Mouse (Mus musculus) E14TG2a.4 (cell line): Measurements from ENCODE around the gene Gm20388.

ENCODE experiments used
- H3K27me3 ChIP-seq: 2 replicates; pipeline ENCODE4 v1.6.1; 2014; ENCODE audit warnings: low read length, control low read depth; ENCODE audit not compliant: insufficient read depth
- H3K36me3 ChIP-seq: 2 replicates; pipeline ENCODE4 v1.6.1; 2014; ENCODE audit warnings: low read length, control low read depth; ENCODE audit not compliant: insufficient read depth
- H3K4me1 ChIP-seq: replicated peaks from 2 replicates; pipeline ENCODE4 v1.6.1; 2014; ENCODE audit warnings: low read depth, low read length, control low read depth
- H3K4me3 ChIP-seq: replicated peaks from 2 replicates; pipeline ENCODE4 v1.5.1; 2014; ENCODE audit warnings: mild to moderate bottlenecking, low read length
- H3K9me3 ChIP-seq: 2 replicates; pipeline ENCODE4 v1.6.1; 2014; ENCODE audit warnings: low read length, control low read depth
- CTCF ChIP-seq: conservative IDR thresholded peaks from 2 replicates; pipeline ENCODE4 v1.5.1; 2014; ENCODE audit warnings: low read length
- NANOG ChIP-seq: IDR thresholded peaks from 2 replicates; pipeline ENCODE4 v1.6.1; 2014; ENCODE audit warnings: borderline replicate concordance, low read length, mixed read lengths
- POU5F1 ChIP-seq: IDR thresholded peaks from 2 replicates; pipeline ENCODE4 v1.6.1; 2014; ENCODE audit warnings: low read length, borderline replicate concordance

Gm20388 gene

DNA sequence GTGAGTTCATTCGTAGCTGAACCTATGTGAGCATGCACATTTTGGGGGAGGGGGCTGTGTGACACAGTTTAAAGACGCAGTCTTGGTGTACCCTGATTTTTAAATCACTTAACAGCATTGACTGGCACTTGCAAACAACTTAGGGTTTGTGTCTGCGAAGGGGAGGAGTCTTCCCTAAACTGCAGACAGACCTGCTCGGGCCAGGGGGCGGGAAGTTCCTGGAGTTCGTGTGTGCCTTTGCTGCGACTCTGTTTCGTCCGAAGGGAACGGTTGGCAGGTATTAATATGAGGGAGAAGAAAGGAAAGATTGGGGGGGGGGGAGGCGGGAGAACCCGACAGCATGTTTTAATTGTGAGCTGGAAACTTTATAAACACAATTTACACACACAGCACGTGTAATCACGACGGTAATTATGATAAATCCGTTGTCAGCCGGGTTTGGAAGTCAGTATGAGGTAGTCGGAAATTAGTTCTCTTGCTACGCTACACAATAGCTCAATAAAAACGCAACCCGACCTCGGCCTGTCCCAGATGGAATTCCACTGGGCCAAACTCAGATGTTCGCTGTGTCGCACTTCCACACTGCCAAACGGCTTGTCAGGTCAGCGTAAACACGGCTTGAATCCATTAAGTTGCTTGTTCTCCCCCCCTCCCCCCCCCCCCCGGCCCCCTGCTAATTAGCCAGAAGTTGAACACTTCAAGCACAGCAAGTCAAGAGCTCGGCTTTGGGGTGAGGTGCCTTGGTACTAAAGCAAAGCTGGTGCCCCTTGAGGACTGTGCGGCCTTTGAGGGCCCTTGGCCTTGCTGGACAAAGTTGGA lies 1264.3 kb downstream of the Gm20388 start:
- Histone ChIP-seq H3K4me1 (peaks cover 32% of the 10 kb centered on the region), H3K36me3 (no peaks in the 10 kb centered on the region), H3K9me3 (no peaks in the 10 kb centered on the region), H3K27me3 (peaks cover 40% of the 10 kb centered on the region), H3K4me3 (no peak overlapping the region)
- TF ChIP-seq NANOG, result no peak
- no peak for TF ChIP-seq CTCF
- no peak for TF ChIP-seq POU5F1

DNA sequence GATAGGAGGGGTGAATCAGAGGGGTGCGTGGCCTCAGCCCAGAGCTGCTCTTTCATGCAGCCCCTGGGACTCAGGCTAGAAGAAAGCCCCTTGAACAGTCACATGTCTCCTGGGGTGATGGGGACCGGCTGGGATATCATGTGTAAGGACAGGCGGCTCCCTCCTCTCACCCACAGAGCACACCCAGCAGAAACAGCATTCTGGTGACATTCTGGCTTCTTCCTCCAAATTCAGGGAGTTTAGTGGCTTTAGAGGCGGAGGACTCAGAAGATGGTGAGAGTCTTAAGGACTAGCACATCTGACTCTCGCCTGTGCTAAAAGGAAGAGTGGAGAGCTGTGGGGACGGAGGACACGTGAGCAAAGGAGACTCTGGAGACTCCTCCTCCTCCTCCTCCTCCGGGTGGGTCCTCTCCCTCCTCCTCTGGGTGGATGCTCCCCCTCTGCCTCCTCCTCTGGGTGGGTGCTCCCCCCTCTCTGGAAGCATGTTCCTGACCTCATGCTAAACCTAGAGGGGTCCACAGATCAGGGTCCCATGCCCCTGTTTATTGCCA lies 1265.0 kb downstream of the Gm20388 start:
- Histone ChIP-seq H3K27me3 (peaks cover 34% of the 10 kb centered on the region), H3K4me3 (no peak overlapping the region), H3K36me3 (no peaks in the 10 kb centered on the region), H3K4me1 (peaks cover 27% of the 10 kb centered on the region), H3K9me3 (no peaks in the 10 kb centered on the region)
- TF ChIP-seq NANOG (no peak), CTCF (no peak), POU5F1 (no peak)

DNA sequence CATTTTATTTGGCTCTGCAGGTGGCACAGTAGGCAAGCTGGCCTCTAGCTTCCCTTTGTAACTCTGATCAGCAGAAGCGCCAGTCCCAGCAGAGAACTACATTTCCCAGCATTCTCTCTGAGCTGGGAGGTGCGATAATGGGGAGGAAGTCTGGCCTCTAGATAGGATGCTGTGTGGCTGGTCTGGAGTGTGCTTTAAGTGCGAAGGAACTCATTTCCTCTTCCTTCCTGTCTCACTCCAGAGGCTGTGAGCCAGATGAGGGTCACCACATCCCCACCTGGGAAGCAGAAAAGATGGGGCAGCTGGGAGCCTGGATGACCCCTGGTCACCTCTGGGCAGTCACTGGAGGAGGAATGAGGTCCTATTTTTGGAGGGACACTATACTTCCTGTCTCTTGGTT lies 1265.7 kb downstream of the Gm20388 start:
- H3K36me3 ChIP-seq, result no peaks in the 10 kb centered on the region
- H3K4me3 ChIP-seq, result no peak overlapping the region
- H3K27me3 ChIP-seq, result peaks cover 27% of the 10 kb centered on the region
- H3K4me1 ChIP-seq, result peaks cover 23% of the 10 kb centered on the region
- TF ChIP-seq NANOG, result no peak
- no peak for TF ChIP-seq POU5F1
- TF ChIP-seq CTCF, result no peak
- no peaks in the 10 kb centered on the region for H3K9me3 ChIP-seq

DNA sequence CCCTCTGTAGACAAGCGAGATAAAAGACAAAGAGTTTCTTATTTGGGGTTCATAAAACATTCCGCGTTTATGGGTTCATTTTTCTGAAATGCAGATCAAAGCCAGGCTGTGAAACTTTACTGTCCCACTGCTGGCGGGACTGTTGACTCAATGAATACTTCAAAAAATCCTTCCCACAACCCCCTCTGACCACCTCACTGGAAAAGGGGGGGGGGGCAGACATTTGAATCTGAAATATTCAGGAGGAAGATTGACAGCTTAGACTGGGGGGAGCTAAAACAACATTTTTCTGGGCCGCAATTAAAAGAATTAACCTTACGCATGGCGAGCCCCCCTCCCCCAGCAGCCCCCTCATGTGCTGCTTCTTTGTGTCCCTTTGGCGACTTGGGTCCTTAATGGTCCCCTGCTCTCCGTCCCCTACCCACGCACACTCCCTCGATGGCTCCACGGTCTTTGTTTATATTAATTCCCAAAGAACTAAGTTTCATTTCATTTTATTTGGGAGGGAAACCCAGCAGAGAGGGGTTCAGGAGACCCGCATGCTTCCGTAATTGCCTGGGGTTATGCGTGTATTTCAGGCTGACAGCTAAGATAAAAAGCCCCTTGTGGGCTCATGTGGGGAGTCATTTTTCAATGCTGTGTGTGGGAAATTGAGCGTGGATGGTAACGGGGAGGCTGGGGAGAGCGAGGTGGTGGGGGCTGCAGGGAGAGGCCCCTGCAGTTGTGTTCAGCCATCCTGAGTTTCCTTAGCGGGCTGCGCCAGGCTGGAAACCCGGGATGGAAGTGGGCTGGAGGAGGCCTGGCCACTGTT lies 1270.0 kb downstream of the Gm20388 start:
- peaks cover 17% of the 10 kb centered on the region for H3K27me3 ChIP-seq
- TF ChIP-seq POU5F1 (no peak), NANOG (no peak), CTCF (no peak)

DNA sequence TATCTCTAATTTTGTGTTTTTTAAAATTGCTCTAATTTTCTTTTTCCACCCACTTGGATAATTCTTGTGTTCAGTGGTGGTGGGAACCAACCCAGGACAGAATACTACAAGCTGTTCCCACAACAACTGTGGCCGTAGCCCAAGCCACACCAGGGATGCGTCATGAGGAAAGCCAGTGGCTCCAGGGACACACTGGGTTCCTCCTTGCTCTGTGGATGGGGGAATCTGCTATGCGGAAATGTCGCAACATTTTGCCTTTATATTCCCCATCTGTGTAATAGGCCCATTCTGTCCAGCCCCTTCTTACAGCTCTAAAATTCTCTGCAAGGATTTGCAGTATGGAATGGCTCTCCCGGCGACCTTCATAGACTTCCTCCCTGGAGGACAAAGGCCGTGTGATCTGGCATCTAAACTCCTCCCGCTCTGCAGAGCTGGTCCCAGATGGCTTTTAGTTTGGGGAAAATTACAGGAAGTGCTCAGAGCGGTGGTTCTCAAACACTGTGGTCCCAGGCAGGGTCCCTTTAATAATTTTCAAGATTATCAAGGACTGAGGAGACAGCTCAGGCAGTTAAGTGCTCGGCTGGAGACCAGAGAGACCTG lies 1270.7 kb downstream of the Gm20388 start:
- no peak for TF ChIP-seq CTCF
- TF ChIP-seq POU5F1, result no peak
- TF ChIP-seq NANOG, result no peak
- peaks cover 16% of the 10 kb centered on the region for H3K27me3 ChIP-seq
- peaks cover 6% of the 10 kb centered on the region; the same call in 1 of the 2 replicates for H3K4me1 ChIP-seq
- H3K36me3 ChIP-seq, result no peaks in the 10 kb centered on the region
- H3K4me3 ChIP-seq, result no peak overlapping the region
- H3K9me3 ChIP-seq, result peaks cover under 1% of the 10 kb centered on the region; the same call in 1 of the 2 replicates

More for the DNA sequence above, 1270.0 kb downstream of the Gm20388 start:
- no peak overlapping the region for H3K4me3 ChIP-seq
- H3K4me1 ChIP-seq, result peaks cover 6% of the 10 kb centered on the region; the same call in 1 of the 2 replicates
- no peaks in the 10 kb centered on the region for H3K36me3 ChIP-seq
- no peaks in the 10 kb centered on the region for H3K9me3 ChIP-seq

DNA sequence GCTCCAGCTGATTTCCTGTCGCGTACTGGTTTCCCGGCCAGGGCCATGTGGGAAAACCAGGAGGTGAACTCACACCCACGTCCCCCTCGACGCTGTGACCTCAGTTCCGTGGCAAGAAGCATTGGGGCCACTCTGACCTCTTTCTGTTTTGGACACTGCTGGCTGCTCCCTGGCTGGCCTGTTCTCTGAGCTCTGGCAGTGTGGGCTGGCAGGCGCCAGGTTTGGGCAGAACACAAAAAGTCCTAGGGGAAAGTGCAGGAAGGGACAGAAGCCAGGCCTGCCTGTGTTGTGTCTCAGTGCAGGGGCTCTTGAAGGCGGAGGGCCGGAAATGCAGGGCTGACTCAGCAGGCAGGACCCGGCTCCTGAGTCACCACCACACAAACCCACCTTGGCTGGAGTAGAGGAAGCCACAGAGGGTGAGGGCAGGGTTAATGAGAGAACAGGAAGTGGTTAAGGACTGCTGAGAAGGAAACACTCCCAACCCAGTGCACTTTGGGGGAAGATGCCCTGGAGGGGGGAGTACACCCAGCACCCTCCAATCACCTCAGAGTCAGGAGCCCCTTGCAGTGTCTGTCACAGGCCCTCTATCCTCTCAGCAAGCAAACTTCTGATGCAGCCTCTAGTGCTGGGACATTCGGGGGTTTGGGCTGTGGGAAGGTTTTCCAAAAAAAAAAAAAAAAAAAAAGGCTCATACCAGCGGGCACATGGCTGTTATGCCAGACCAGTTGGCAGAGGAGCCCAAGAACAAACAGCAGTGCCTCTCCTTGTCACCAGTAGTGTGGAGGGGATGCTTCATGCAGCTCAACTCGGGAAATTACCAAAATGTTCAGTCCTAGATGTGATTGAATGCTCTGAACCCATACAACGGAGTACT lies 1277.1 kb downstream of the Gm20388 start:
- Histone ChIP-seq H3K4me3 (0 out of 2 replicates have a peak overlapping the region, but pooled peaks have one; percentile 26), H3K27me3 (peaks cover 13% of the 10 kb centered on the region), H3K9me3 (peaks cover 6% of the 10 kb centered on the region), H3K4me1 (peaks cover 9% of the 10 kb centered on the region), H3K36me3 (no peaks in the 10 kb centered on the region)
- TF ChIP-seq NANOG (no peak), POU5F1 (no peak), CTCF (no peak)

DNA sequence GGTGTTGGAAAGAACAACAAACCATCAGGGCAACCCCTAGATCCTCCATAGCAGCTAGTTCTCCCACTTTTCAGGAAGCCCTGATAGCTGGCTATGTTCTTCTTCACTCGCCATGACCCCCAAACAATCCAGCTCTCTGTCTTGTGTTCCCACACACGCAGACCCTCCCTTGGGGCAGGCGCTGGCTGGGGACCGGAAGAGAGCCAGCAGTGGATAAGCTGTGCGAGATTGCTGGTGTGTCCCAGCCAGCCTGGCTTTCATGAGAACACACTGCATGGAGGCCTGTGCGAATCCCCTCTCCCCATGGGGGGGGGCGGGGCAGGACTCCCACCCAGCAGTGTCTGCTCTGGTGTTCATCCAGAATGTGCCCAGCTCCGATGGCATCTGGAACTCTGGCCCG lies 1278.4 kb downstream of the Gm20388 start:
- peaks cover 6% of the 10 kb centered on the region for H3K9me3 ChIP-seq
- no peaks in the 10 kb centered on the region for H3K36me3 ChIP-seq
- H3K4me1 ChIP-seq, result peaks cover 9% of the 10 kb centered on the region
- no peak for TF ChIP-seq NANOG
- TF ChIP-seq CTCF, result no peak
- no peak overlapping the region for H3K4me3 ChIP-seq
- peaks cover 19% of the 10 kb centered on the region for H3K27me3 ChIP-seq
